Comparison of ENCODE assay signal across 7 mouse cellular contexts in the genomic region with DNA sequence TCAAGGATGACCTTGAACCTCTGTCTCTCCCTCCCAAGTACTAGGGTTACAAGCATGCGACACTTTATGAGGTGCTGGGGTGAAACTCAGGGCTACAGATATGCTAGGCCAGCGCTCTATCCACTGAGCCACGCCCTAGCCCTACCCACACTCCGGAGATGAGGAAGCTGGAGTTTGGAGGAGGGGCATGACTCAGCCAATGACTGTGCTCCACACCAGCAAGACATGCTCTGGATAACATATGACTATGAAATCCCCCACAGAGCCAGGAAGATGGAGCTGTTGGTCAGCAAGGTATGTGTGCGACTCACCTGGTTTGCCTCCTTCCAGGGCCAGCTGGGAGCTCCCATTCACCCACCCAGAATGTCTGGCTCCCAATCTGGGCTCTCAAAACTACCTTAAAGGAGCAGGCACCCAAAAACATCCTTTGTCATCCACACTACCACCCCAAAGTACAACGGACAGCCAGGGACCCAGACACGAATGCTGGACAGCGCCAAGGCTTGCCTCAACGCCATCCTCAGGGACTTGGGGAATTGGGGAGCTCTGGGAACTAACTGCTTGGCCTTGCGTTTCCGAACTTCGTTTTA. TPM values are rescaled to one million over a fixed set of nuclear protein-coding genes. Genes with fewer than 3 reads are reported as not detected.
DNase-seq lines count a peak whose midpoint lies in the region; ATAC-seq and TF ChIP-seq lines count a peak whose summit lies in the region.

No protein-coding gene starts in this region.

- no peak for TF ChIP-seq EP300 in heart, postnatal 0 days (IDR thresholded peaks at IDR 0.05; ENCODE audit: low read depth)

- H3K4me2 ChIP-seq in embryonic facial prominence, embryonic 12.5 days (replicated peaks) = peak overlapping the region; percentile 55
- H3K4me2 ChIP-seq in heart, postnatal 0 days (ENCODE audit: low read depth, low read length) = peak overlapping the region; percentile 48
- H3K4me2 ChIP-seq in liver, embryonic 15.5 days = peak overlapping the region; percentile 63
- H3K4me2 ChIP-seq in neural tube, embryonic 13.5 days = peak overlapping the region; percentile 62

- H3K27me3 ChIP-seq in embryonic facial prominence, embryonic 12.5 days = no peaks in the 10 kb centered on the region
- no peaks in the 10 kb centered on the region for H3K27me3 ChIP-seq in heart, postnatal 0 days (ENCODE audit: control insufficient read depth, insufficient read depth, low read length)
- 0 out of 2 replicates have a peak, but pooled peaks cover 4% of the 10 kb centered on the region for H3K27me3 ChIP-seq in liver, embryonic 15.5 days
- H3K27me3 ChIP-seq in neural tube, embryonic 13.5 days = no peaks in the 10 kb centered on the region

- TF ChIP-seq CTCF in heart, postnatal 0 days (IDR thresholded peaks at IDR 0.05; ENCODE audit: low read depth) = no peak

- no peak overlapping the region for H3K9ac ChIP-seq in embryonic facial prominence, embryonic 12.5 days
- H3K9ac ChIP-seq in heart, postnatal 0 days (replicated peaks; ENCODE audit: low read depth, low read length) = no peak overlapping the region
- H3K9ac ChIP-seq in liver, embryonic 15.5 days = peak overlapping the region; percentile 29; the same call in 1 of the 2 replicates
- no peak overlapping the region; the same call in 1 of the 2 replicates for H3K9ac ChIP-seq in neural tube, embryonic 13.5 days

- peak; percentile 80 for DNase-seq in urinary bladder, postnatal 14 days (ENCODE audit: low spot score)
- no peak for DNase-seq in urinary bladder, adult 2 months (ENCODE audit: low spot score)
- no peak for DNase-seq in heart, postnatal 0 days (ENCODE audit: low spot score)
- DNase-seq in layer of hippocampus, adult 9-10 months (ENCODE audit: low spot score) = no peak

- 28% methylated on average over 12 of the region's 12 CpGs for whole genome bisulfite sequencing in embryonic facial prominence, embryonic 12.5 days
- 32% methylated on average over 12 of the region's 12 CpGs for WGBS in heart, postnatal 0 days
- 16% methylated on average over 12 of the region's 12 CpGs for WGBS in liver, embryonic 15.5 days (ENCODE audit: insufficient replicate concordance)
- WGBS in neural tube, embryonic 13.5 days = 30% methylated on average over 12 of the region's 12 CpGs

- H3K9me3 ChIP-seq in embryonic facial prominence, embryonic 12.5 days = no peaks in the 10 kb centered on the region
- no peaks in the 10 kb centered on the region for H3K9me3 ChIP-seq in heart, postnatal 0 days (replicated peaks; ENCODE audit: control insufficient read depth, low read length)
- no peaks in the 10 kb centered on the region for H3K9me3 ChIP-seq in liver, embryonic 15.5 days (replicated peaks)
- no peaks in the 10 kb centered on the region for H3K9me3 ChIP-seq in neural tube, embryonic 13.5 days

- peak overlapping the region; percentile 47; the same call in 1 of the 2 replicates for H3K27ac ChIP-seq in embryonic facial prominence, embryonic 12.5 days
- H3K27ac ChIP-seq in heart, postnatal 0 days (ENCODE audit: low read depth) = no peak overlapping the region
- H3K27ac ChIP-seq in liver, embryonic 15.5 days (replicated peaks) = peak overlapping the region; percentile 66
- no peak overlapping the region for H3K27ac ChIP-seq in neural tube, embryonic 13.5 days (replicated peaks)

- no peaks in the 10 kb centered on the region for H3K36me3 ChIP-seq in embryonic facial prominence, embryonic 12.5 days
- no peaks in the 10 kb centered on the region for H3K36me3 ChIP-seq in heart, postnatal 0 days (replicated peaks; ENCODE audit: control insufficient read depth, insufficient read depth, low read length)
- no peaks in the 10 kb centered on the region for H3K36me3 ChIP-seq in liver, embryonic 15.5 days (replicated peaks)
- no peaks in the 10 kb centered on the region for H3K36me3 ChIP-seq in neural tube, embryonic 13.5 days

- H3K4me1 ChIP-seq in embryonic facial prominence, embryonic 12.5 days = peaks cover 20% of the 10 kb centered on the region
- H3K4me1 ChIP-seq in heart, postnatal 0 days (ENCODE audit: control insufficient read depth, insufficient read depth) = peaks cover 19% of the 10 kb centered on the region
- H3K4me1 ChIP-seq in liver, embryonic 15.5 days (replicated peaks) = peaks cover 30% of the 10 kb centered on the region
- H3K4me1 ChIP-seq in neural tube, embryonic 13.5 days (replicated peaks) = peaks cover 24% of the 10 kb centered on the region

- ATAC-seq in embryonic facial prominence, embryonic 12.5 days (ENCODE audit: insufficient number of reproducible peaks, insufficient read depth, low FRiP score, low TSS enrichment) = peak; percentile 37; the same call in 1 of the 2 replicates
- ATAC-seq in heart, postnatal 0 days (ENCODE audit: insufficient read depth, low read depth) = no peak
- ATAC-seq in liver, embryonic 15.5 days (ENCODE audit: insufficient read depth) = peak; percentile 88
- peak; percentile 59 for ATAC-seq in neural tube, embryonic 13.5 days (ENCODE audit: low read depth)

- H3K4me3 ChIP-seq in embryonic facial prominence, embryonic 12.5 days = no peak overlapping the region
- no peak overlapping the region for H3K4me3 ChIP-seq in heart, postnatal 0 days (ENCODE audit: low read depth, low read length)
- peak overlapping the region; percentile 44 for H3K4me3 ChIP-seq in liver, embryonic 15.5 days (replicated peaks)
- peak overlapping the region; percentile 34 for H3K4me3 ChIP-seq in neural tube, embryonic 13.5 days

RNA-seq across cellular contexts. Expression of gene Ptges, which starts 0.7 kb away (rescaled TPM):
- polyA plus RNA-seq in urinary bladder, adult 2 months (2012; rRNA removed) = 64.8 and 69.3 TPM in 2 replicates
- polyA plus RNA-seq in embryonic facial prominence, embryonic 12.5 days (2016; fragmentation: Nextera tagmentation; extraction: Ambion mirVana) = 11.6 and 12.0 TPM in 2 replicates
- total RNA-seq in heart, postnatal 0 days (2014; rRNA removed; ENCODE audit: low replicate concordance) = 1.1 and 1.5 TPM in 2 replicates
- 1.2 and 1.4 TPM in 2 replicates for polyA plus RNA-seq in heart, postnatal 0 days (2015; fragmentation: Nextera tagmentation; extraction: Ambion mirVana)
- 0.29 and 0.33 TPM in 2 replicates for polyA plus RNA-seq in liver, embryonic 15.5 days (2015; fragmentation: Nextera tagmentation; extraction: Ambion mirVana)
- 2.4 and 2.7 TPM in 2 replicates for polyA plus RNA-seq in neural tube, embryonic 13.5 days (2015; fragmentation: Nextera tagmentation; extraction: Ambion mirVana)

RNA-seq across cellular contexts. Expression of gene Tor1b, which starts 23.8 kb away (rescaled TPM):
- polyA plus RNA-seq in urinary bladder, adult 2 months (2012; rRNA removed) = 45.0 and 47.1 TPM in 2 replicates
- 31.5 and 31.9 TPM in 2 replicates for polyA plus RNA-seq in embryonic facial prominence, embryonic 12.5 days (2016; fragmentation: Nextera tagmentation; extraction: Ambion mirVana)
- total RNA-seq in heart, postnatal 0 days (2014; rRNA removed; ENCODE audit: low replicate concordance) = 39.8 and 45.4 TPM in 2 replicates
- 19.0 and 20.4 TPM in 2 replicates for polyA plus RNA-seq in heart, postnatal 0 days (2015; fragmentation: Nextera tagmentation; extraction: Ambion mirVana)
- polyA plus RNA-seq in liver, embryonic 15.5 days (2015; fragmentation: Nextera tagmentation; extraction: Ambion mirVana) = 14.6 and 16.1 TPM in 2 replicates
- 14.9 and 16.3 TPM in 2 replicates for polyA plus RNA-seq in neural tube, embryonic 13.5 days (2015; fragmentation: Nextera tagmentation; extraction: Ambion mirVana)

RNA-seq across cellular contexts. Expression of gene Tor1a, which starts 38.7 kb away (rescaled TPM):
- 36.9 and 46.8 TPM in 2 replicates for polyA plus RNA-seq in urinary bladder, adult 2 months (2012; rRNA removed)
- polyA plus RNA-seq in embryonic facial prominence, embryonic 12.5 days (2016; fragmentation: Nextera tagmentation; extraction: Ambion mirVana) = 82.8 and 83.2 TPM in 2 replicates
- total RNA-seq in heart, postnatal 0 days (2014; rRNA removed; ENCODE audit: low replicate concordance) = 27.1 and 43.9 TPM in 2 replicates
- 32.7 and 35.0 TPM in 2 replicates for polyA plus RNA-seq in heart, postnatal 0 days (2015; fragmentation: Nextera tagmentation; extraction: Ambion mirVana)
- 38.9 and 39.3 TPM in 2 replicates for polyA plus RNA-seq in liver, embryonic 15.5 days (2015; fragmentation: Nextera tagmentation; extraction: Ambion mirVana)
- 92.3 and 105 TPM in 2 replicates for polyA plus RNA-seq in neural tube, embryonic 13.5 days (2015; fragmentation: Nextera tagmentation; extraction: Ambion mirVana)

RNA-seq across cellular contexts. Expression of gene BC005624, which starts 53.0 kb away (rescaled TPM):
- polyA plus RNA-seq in urinary bladder, adult 2 months (2012; rRNA removed) = 68.9 and 69.1 TPM in 2 replicates
- polyA plus RNA-seq in embryonic facial prominence, embryonic 12.5 days (2016; fragmentation: Nextera tagmentation; extraction: Ambion mirVana) = 62.0 and 62.1 TPM in 2 replicates
- 7.6 and 13.8 TPM in 2 replicates for total RNA-seq in heart, postnatal 0 days (2014; rRNA removed; ENCODE audit: low replicate concordance)
- polyA plus RNA-seq in heart, postnatal 0 days (2015; fragmentation: Nextera tagmentation; extraction: Ambion mirVana) = 21.1 and 23.7 TPM in 2 replicates
- polyA plus RNA-seq in liver, embryonic 15.5 days (2015; fragmentation: Nextera tagmentation; extraction: Ambion mirVana) = 23.1 and 24.6 TPM in 2 replicates
- 92.3 and 95.2 TPM in 2 replicates for polyA plus RNA-seq in neural tube, embryonic 13.5 days (2015; fragmentation: Nextera tagmentation; extraction: Ambion mirVana)

RNA-seq across cellular contexts. Expression of gene Usp20, which starts 53.1 kb away (rescaled TPM):
- 13.5 and 14.7 TPM in 2 replicates for polyA plus RNA-seq in urinary bladder, adult 2 months (2012; rRNA removed)
- polyA plus RNA-seq in embryonic facial prominence, embryonic 12.5 days (2016; fragmentation: Nextera tagmentation; extraction: Ambion mirVana) = 24.5 and 25.3 TPM in 2 replicates
- 78.4 and 81.7 TPM in 2 replicates for total RNA-seq in heart, postnatal 0 days (2014; rRNA removed; ENCODE audit: low replicate concordance)
- 27.6 and 31.2 TPM in 2 replicates for polyA plus RNA-seq in heart, postnatal 0 days (2015; fragmentation: Nextera tagmentation; extraction: Ambion mirVana)
- 4.3 and 4.8 TPM in 2 replicates for polyA plus RNA-seq in liver, embryonic 15.5 days (2015; fragmentation: Nextera tagmentation; extraction: Ambion mirVana)
- polyA plus RNA-seq in neural tube, embryonic 13.5 days (2015; fragmentation: Nextera tagmentation; extraction: Ambion mirVana) = 48.9 and 49.6 TPM in 2 replicates

Comparison
In these comparisons a context has a peak if more than half of its experiments do, and no peak if none do; other contexts are left out.
1. H3K27ac ChIP-seq: peak in embryonic facial prominence, embryonic 12.5 days (single experiment) and liver, embryonic 15.5 days (single experiment); none in heart, postnatal 0 days (single experiment) and neural tube, embryonic 13.5 days (single experiment).
2. H3K4me3 ChIP-seq: peak in liver, embryonic 15.5 days (single experiment) and neural tube, embryonic 13.5 days (single experiment); none in embryonic facial prominence, embryonic 12.5 days (single experiment) and heart, postnatal 0 days (single experiment).
3. Peak in every context shown above with its lines, with median percentiles within 50 percentile points of each other: H3K4me2 ChIP-seq.